Mouse (Mus musculus) embryo, embryonic 11.5 days (tissue): ENCODE measurements around the gene Kcnd3.

Source experiments
- DNase-seq: peaks from one replicate; pipeline ENCODE4 v3.0.0-alpha.2; 2012; ENCODE audit warnings: low read depth, low spot score

The Kcnd3 gene

GRCm38 (mm10) chr3:105721681-105722201 is 269.6 kb downstream of the Kcnd3 start:
- no peak for DNase-seq

GRCm38 (mm10) chr3:105722510-105722909 is 270.4 kb downstream of the Kcnd3 start:
- no peak for DNase-seq
